8 mouse cellular contexts compared by ENCODE assay signal in the genomic region with DNA sequence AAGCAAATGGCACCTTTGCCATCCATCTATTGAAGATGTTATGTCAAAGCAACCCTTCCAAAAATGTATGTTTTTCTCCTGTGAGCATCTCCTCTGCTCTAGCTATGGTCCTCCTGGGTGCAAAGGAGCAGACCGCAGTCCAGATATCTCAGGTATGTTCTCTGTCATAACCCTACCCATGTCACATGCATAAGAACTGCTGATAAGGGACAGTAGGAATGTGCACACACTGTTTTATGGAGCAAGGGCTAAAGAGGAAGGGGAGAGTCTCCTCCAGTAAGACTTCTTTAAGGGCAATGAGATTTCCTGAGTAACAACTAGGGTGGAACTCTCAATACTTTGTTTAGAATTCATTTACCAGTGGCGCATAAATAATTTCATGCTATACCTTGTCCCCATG. TPM values are rescaled to one million over a fixed set of nuclear protein-coding genes. Genes with fewer than 3 reads are reported as not detected.
A peak's percentile ranks its signal among the peaks of the same experiment; 100 is the strongest.
DNase-seq lines count a peak whose midpoint lies in the region; ATAC-seq and TF ChIP-seq lines count a peak whose summit lies in the region.
"Not testable (repeated sequence)": the region's sequence is repeated elsewhere in the genome, so short reads cannot be mapped to it uniquely, and the experiment has no call there.
"Had no signal": no experiment of that assay in that cellular context is flagged by ENCODE, and none has a peak within 500 bp of the region (broad histone marks: within the 10 kb centered on the region; RNA-seq: fewer than 3 reads in every experiment).

No protein-coding gene starts in this region.

- peak; percentile 97 for TF ChIP-seq EP300 in lung, postnatal 0 days (IDR thresholded peaks at IDR 0.05)

- not testable (repeated sequence) for H3K36me3 ChIP-seq in intestine, embryonic 15.5 days; intestine, embryonic 16.5 days (ENCODE audit: control insufficient read depth, insufficient read depth, low read length); intestine, postnatal 0 days (ENCODE audit: control insufficient read depth, insufficient read depth); lung, postnatal 0 days (ENCODE audit: insufficient read depth, low read length)

- H3K4me2 ChIP-seq in intestine, embryonic 15.5 days (replicated peaks); intestine, embryonic 16.5 days (ENCODE audit: low read depth, low read length); intestine, postnatal 0 days (replicated peaks; ENCODE audit: low read depth); lung, postnatal 0 days (replicated peaks; ENCODE audit: low read depth, low read length): not testable (repeated sequence)

- H3K27ac ChIP-seq in intestine, embryonic 15.5 days; intestine, embryonic 16.5 days (ENCODE audit: low read length); intestine, postnatal 0 days (ENCODE audit: low read depth, low read length): not testable (repeated sequence)
- 0 out of 2 replicates have a peak overlapping the region, but pooled peaks have one; percentile 26 for H3K27ac ChIP-seq in lung, postnatal 0 days (ENCODE audit: low read length)

- not testable (repeated sequence) for H3K27me3 ChIP-seq in intestine, embryonic 15.5 days (replicated peaks); intestine, embryonic 16.5 days (replicated peaks; ENCODE audit: control insufficient read depth, insufficient read depth, low read length); intestine, postnatal 0 days (replicated peaks; ENCODE audit: control insufficient read depth, insufficient read depth, low read length); lung, postnatal 0 days (replicated peaks; ENCODE audit: insufficient read depth, low read length)

- peak; percentile 34 for DNase-seq in heart, adult 11 months
- peak; percentile 22 for DNase-seq in lung, postnatal 0 days (ENCODE audit: low spot score)

- not testable (repeated sequence) for H3K9me3 ChIP-seq in intestine, embryonic 15.5 days; intestine, embryonic 16.5 days (ENCODE audit: control insufficient read depth, low read length); intestine, postnatal 0 days (ENCODE audit: control insufficient read depth); lung, postnatal 0 days (ENCODE audit: low read length)

- not testable (repeated sequence) for H3K4me3 ChIP-seq in intestine, embryonic 15.5 days (replicated peaks); intestine, embryonic 16.5 days (ENCODE audit: low read length); intestine, postnatal 0 days (ENCODE audit: low read depth, low read length); lung, postnatal 0 days (ENCODE audit: low read depth, low read length)

- TF ChIP-seq CTCF in intestine, postnatal 0 days (IDR thresholded peaks at IDR 0.05; ENCODE audit: low read depth); lung, postnatal 0 days (IDR thresholded peaks at IDR 0.05): not testable (repeated sequence)

- 80% methylated on average over 2 of the region's 2 CpGs for WGBS in intestine, embryonic 15.5 days
- 81% methylated on average over 2 of the region's 2 CpGs for WGBS in intestine, embryonic 16.5 days
- WGBS in intestine, postnatal 0 days: 67% methylated on average over 2 of the region's 2 CpGs
- 65% methylated on average over 2 of the region's 2 CpGs for WGBS in lung, postnatal 0 days

- not testable (repeated sequence) for H3K9ac ChIP-seq in intestine, embryonic 15.5 days; intestine, embryonic 16.5 days (ENCODE audit: low read depth, low read length); intestine, postnatal 0 days (ENCODE audit: low read depth, low read length); lung, postnatal 0 days (replicated peaks; ENCODE audit: low read depth)

- H3K4me1 ChIP-seq in intestine, embryonic 15.5 days (replicated peaks); intestine, embryonic 16.5 days (ENCODE audit: control insufficient read depth, insufficient read depth, low read length); intestine, postnatal 0 days (replicated peaks; ENCODE audit: control insufficient read depth, insufficient read depth, low read length); lung, postnatal 0 days (ENCODE audit: insufficient read depth, low read depth, low read length): not testable (repeated sequence)

- ATAC-seq in intestine, embryonic 15.5 days: peak; percentile 59; the same call in 1 of the 2 replicates
- peak; percentile 84 for ATAC-seq in intestine, embryonic 16.5 days
- peak; percentile 88 for ATAC-seq in intestine, postnatal 0 days
- peak; percentile 81 for ATAC-seq in lung, postnatal 0 days

RNA-seq across cellular contexts. Expression of gene Serpinb9b, which starts 2.3 kb away (rescaled TPM):
- polyA plus RNA-seq in intestine, embryonic 15.5 days (2015; fragmentation: Nextera tagmentation; extraction: Ambion mirVana): 0.15 TPM in 1 of 2 replicates, not detected in the other
- polyA plus RNA-seq in intestine, embryonic 16.5 days (2015; fragmentation: Nextera tagmentation; extraction: Ambion mirVana): 0.16 and 0.32 TPM in 2 replicates
- polyA plus RNA-seq in intestine, postnatal 0 days (2015; fragmentation: Nextera tagmentation; extraction: Ambion mirVana): 1.5 and 1.9 TPM in 2 replicates
- 1.9 and 3.1 TPM in 2 replicates for polyA plus RNA-seq in lung, postnatal 0 days (2015; fragmentation: Nextera tagmentation; extraction: Ambion mirVana)
- polyA plus RNA-seq: G1E had no signal

RNA-seq across cellular contexts. Expression of gene Serpinb9, which starts 26.4 kb away (rescaled TPM):
- 8.2 and 10.7 TPM in 2 replicates for polyA plus RNA-seq in intestine, embryonic 15.5 days (2015; fragmentation: Nextera tagmentation; extraction: Ambion mirVana)
- 7.3 and 7.4 TPM in 2 replicates for polyA plus RNA-seq in intestine, embryonic 16.5 days (2015; fragmentation: Nextera tagmentation; extraction: Ambion mirVana)
- 9.5 and 10.0 TPM in 2 replicates for polyA plus RNA-seq in intestine, postnatal 0 days (2015; fragmentation: Nextera tagmentation; extraction: Ambion mirVana)
- 75.2 and 83.1 TPM in 2 replicates for polyA plus RNA-seq in lung, postnatal 0 days (2015; fragmentation: Nextera tagmentation; extraction: Ambion mirVana)

RNA-seq across cellular contexts. Expression of gene Serpinb1b, which starts 48.9 kb away (rescaled TPM):
- 0.33 TPM in 1 of 2 replicates, not detected in the other for polyA plus RNA-seq in intestine, embryonic 15.5 days (2015; fragmentation: Nextera tagmentation; extraction: Ambion mirVana)
- polyA plus RNA-seq in intestine, embryonic 16.5 days (2015; fragmentation: Nextera tagmentation; extraction: Ambion mirVana): 0.15 and 0.18 TPM in 2 replicates
- polyA plus RNA-seq in intestine, postnatal 0 days (2015; fragmentation: Nextera tagmentation; extraction: Ambion mirVana): 0.17 and 0.20 TPM in 2 replicates
- polyA plus RNA-seq in lung, postnatal 0 days (2015; fragmentation: Nextera tagmentation; extraction: Ambion mirVana): 0.63 and 0.69 TPM in 2 replicates
- polyA plus RNA-seq: activated CD4-positive, CD25-positive, alpha-beta regulatory T cell, adult 4 months; CD4-positive, CD25-positive, alpha-beta regulatory T cell, adult 4 months; G1E had no signal
